Mouse (Mus musculus) stomach, embryonic 15.5 days (tissue): ENCODE data around the gene Sufu. TPM values are rescaled to one million over a fixed set of nuclear protein-coding genes. Genes with fewer than 3 reads are reported as not detected.

Source experiments
- ATAC-seq: fragments of 200-750 bp; cut with Nextera tagmentation; 2 replicates; pipeline ENCODE4 v1.8.0; 2017; ENCODE audit warnings: low read depth, moderate number of reproducible peaks, moderate TSS enrichment; ENCODE audit not compliant: insufficient read depth, low FRiP score
- H3K27ac ChIP-seq: fragments of 300-500 bp; sonication (generic); 2 replicates; pipeline ENCODE4 v1.5.1; 2015; ENCODE audit warnings: mild to moderate bottlenecking, inconsistent platforms
- H3K27me3 ChIP-seq: fragments of 300-500 bp; sonication (generic); replicated peaks from 2 replicates; pipeline ENCODE4 v1.6.1; 2015; ENCODE audit warnings: inconsistent platforms
- H3K36me3 ChIP-seq: fragments of 300-500 bp; sonication (generic); 2 replicates; pipeline ENCODE4 v1.6.1; 2015; ENCODE audit warnings: inconsistent platforms
- H3K4me1 ChIP-seq: fragments of 300-500 bp; sonication (generic); 2 replicates; pipeline ENCODE4 v1.6.1; 2015; ENCODE audit warnings: inconsistent platforms
- H3K4me2 ChIP-seq: fragments of 300-500 bp; sonication (generic); 2 replicates; pipeline ENCODE4 v1.6.1; 2015; ENCODE audit warnings: mild to moderate bottlenecking, inconsistent platforms
- H3K4me3 ChIP-seq: fragments of 300-500 bp; sonication (generic); replicated peaks from 2 replicates; pipeline ENCODE4 v1.5.1; 2015; ENCODE audit warnings: inconsistent platforms
- H3K9ac ChIP-seq: fragments of 300-500 bp; sonication (generic); 2 replicates; pipeline ENCODE4 v1.6.1; 2015; ENCODE audit warnings: inconsistent platforms
- H3K9me3 ChIP-seq: fragments of 300-500 bp; sonication (generic); 2 replicates; pipeline ENCODE4 v1.6.1; 2016; ENCODE audit warnings: inconsistent platforms
- WGBS: fragments of 180-500 bp; shearing (Covaris S2); methylation state at CpG from one replicate; pipeline ENCODE4 v1.1.7; 2015; 5-methylcytosine and 5-hydroxymethylcytosine counted together
- polyA plus RNA-seq: library from polyadenylated mRNA; unstranded; fragments of >200 nt; fragmentation: Nextera tagmentation; extraction: Ambion mirVana; gene quantifications from 2 replicates; pipeline ENCODE4 v1.2.1, GENCODE M21; 2015

The Sufu gene
- polyA plus RNA-seq, 1 experiment from 2014 or later: 24.9 TPM

- peak overlapping the region; percentile 65 for H3K4me2 ChIP-seq
- no peaks in the 10 kb centered on the region for H3K9me3 ChIP-seq
- ATAC-seq: no peak
- H3K27me3 ChIP-seq: no peaks in the 10 kb centered on the region
- H3K36me3 ChIP-seq: 0 out of 2 replicates have a peak, but pooled peaks cover 3% of the 10 kb centered on the region
- peak overlapping the region; percentile 79 for H3K4me3 ChIP-seq
- no peak overlapping the region for H3K9ac ChIP-seq
- peaks cover 39% of the 10 kb centered on the region for H3K4me1 ChIP-seq
- 12% methylated on average over 8 of the region's 8 CpGs for WGBS
- H3K27ac ChIP-seq: peak overlapping the region; percentile 79; the same call in 1 of the 2 replicates
Observed at GRCm38 (mm10) chr19:46396109-46396508, 587 bp upstream of the Sufu start.

DNA sequence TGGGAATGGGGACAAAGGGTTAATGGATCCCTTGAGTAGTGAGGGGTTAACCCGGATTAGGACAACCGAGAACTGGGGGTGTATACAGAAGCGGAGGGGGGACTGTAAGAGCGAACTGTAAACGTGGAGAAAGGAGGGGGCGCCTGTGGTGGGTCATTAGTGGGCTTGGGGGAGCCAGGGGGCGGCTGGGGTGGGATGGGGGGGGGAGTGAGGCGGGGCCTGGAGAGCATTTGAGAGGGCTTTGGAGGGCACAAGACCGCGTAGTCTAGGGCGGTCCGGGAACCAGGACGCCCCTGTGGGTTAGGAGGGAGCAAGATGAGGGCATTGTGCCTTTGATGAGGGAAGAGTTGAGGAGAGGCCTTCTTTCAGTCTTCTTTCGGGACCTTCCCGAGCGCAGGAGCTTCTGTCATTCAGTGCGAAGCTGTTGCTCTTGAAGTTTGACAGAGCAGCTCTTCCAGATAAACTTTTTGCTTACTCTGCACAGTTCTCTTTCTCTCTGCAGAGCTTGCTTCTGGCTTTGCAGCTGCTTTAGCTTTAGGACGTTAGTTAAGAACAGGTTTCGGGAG, 823 bp downstream of the Sufu start:
- H3K4me1 ChIP-seq: peaks cover 39% of the 10 kb centered on the region
- H3K4me2 ChIP-seq: peak overlapping the region; percentile 71
- H3K27ac ChIP-seq: peak overlapping the region; percentile 90
- peak overlapping the region; percentile 87 for H3K4me3 ChIP-seq
- no peaks in the 10 kb centered on the region for H3K27me3 ChIP-seq
- no peaks in the 10 kb centered on the region for H3K9me3 ChIP-seq
- no peaks in the 10 kb centered on the region for H3K36me3 ChIP-seq
- ATAC-seq: no peak
- peak overlapping the region; percentile 82 for H3K9ac ChIP-seq
- 2% methylated on average over 19 of the region's 19 CpGs for WGBS

DNA sequence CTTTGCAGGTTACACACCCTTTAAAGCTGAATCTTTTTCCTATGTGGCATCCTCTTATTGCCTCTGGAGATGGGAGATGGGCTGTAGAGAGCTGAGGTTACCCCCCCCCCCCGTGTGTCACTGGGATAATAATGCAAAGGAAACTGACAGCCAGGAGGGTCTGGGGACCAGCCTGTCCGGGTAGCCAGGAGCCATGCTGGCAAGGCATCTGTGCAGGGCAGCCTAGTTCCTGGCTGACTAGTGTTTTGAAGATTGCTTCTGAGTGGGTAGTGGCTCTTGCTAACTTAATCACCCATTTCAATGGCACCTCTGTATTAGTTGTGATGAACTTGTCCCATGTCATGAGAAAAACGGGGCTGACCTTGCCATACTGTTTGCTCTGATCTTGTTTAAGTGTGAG, 1.7 kb downstream of the Sufu start:
- Histone ChIP-seq H3K4me2 (peak overlapping the region; percentile 71), H3K27me3 (no peaks in the 10 kb centered on the region), H3K4me1 (peaks cover 36% of the 10 kb centered on the region), H3K27ac (no peak overlapping the region), H3K9me3 (no peaks in the 10 kb centered on the region), H3K36me3 (no peaks in the 10 kb centered on the region), H3K9ac (no peak overlapping the region), H3K4me3 (peak overlapping the region; percentile 87)
- no peak for ATAC-seq
- WGBS: 42% methylated on average over 3 of the region's 3 CpGs

- H3K36me3 ChIP-seq: 0 out of 2 replicates have a peak, but pooled peaks cover 3% of the 10 kb centered on the region
- no peak overlapping the region for H3K4me3 ChIP-seq
- H3K4me1 ChIP-seq: peaks cover 28% of the 10 kb centered on the region
- H3K9ac ChIP-seq: no peak overlapping the region
- ATAC-seq: no peak
- H3K4me2 ChIP-seq: no peak overlapping the region
- H3K27ac ChIP-seq: no peak overlapping the region
- no peaks in the 10 kb centered on the region for H3K27me3 ChIP-seq
- 81% methylated on average over 6 of the region's 6 CpGs for WGBS
- H3K9me3 ChIP-seq: no peaks in the 10 kb centered on the region
Observed at GRCm38 (mm10) chr19:46399372-46399771, 2.7 kb downstream of the Sufu start.

- no peak overlapping the region for H3K27ac ChIP-seq
- 0 out of 2 replicates have a peak, but pooled peaks cover 3% of the 10 kb centered on the region for H3K36me3 ChIP-seq
- no peak for ATAC-seq
- no peak overlapping the region for H3K4me3 ChIP-seq
- H3K27me3 ChIP-seq: no peaks in the 10 kb centered on the region
- no peak overlapping the region for H3K9ac ChIP-seq
- H3K4me1 ChIP-seq: peaks cover 25% of the 10 kb centered on the region
- 76% methylated on average over 7 of the region's 7 CpGs for whole genome bisulfite sequencing
- no peaks in the 10 kb centered on the region for H3K9me3 ChIP-seq
- no peak overlapping the region for H3K4me2 ChIP-seq
Observed at GRCm38 (mm10) chr19:46399886-46400285, 3.2 kb downstream of the Sufu start.

GRCm38 (mm10) chr19:46400558-46400957, 3.9 kb downstream of the Sufu start:
- Histone ChIP-seq H3K36me3 (0 out of 2 replicates have a peak, but pooled peaks cover 4% of the 10 kb centered on the region), H3K27me3 (no peaks in the 10 kb centered on the region), H3K4me1 (peaks cover 25% of the 10 kb centered on the region), H3K4me3 (no peak overlapping the region), H3K9ac (no peak overlapping the region), H3K9me3 (no peaks in the 10 kb centered on the region), H3K4me2 (no peak overlapping the region), H3K27ac (no peak overlapping the region)
- 79% methylated on average over 7 of the region's 7 CpGs for WGBS
- ATAC-seq: no peak

GRCm38 (mm10) chr19:46404030-46404429, 7.3 kb downstream of the Sufu start:
- Histone ChIP-seq H3K4me2 (no peak overlapping the region), H3K27me3 (no peaks in the 10 kb centered on the region), H3K4me1 (peaks cover 9% of the 10 kb centered on the region; the same call in 1 of the 2 replicates), H3K27ac (no peak overlapping the region), H3K9me3 (no peaks in the 10 kb centered on the region), H3K36me3 (0 out of 2 replicates have a peak, but pooled peaks cover 6% of the 10 kb centered on the region), H3K9ac (no peak overlapping the region), H3K4me3 (no peak overlapping the region)
- 97% methylated on average over 1 of the region's 1 CpGs for WGBS
- no peak for ATAC-seq

DNA sequence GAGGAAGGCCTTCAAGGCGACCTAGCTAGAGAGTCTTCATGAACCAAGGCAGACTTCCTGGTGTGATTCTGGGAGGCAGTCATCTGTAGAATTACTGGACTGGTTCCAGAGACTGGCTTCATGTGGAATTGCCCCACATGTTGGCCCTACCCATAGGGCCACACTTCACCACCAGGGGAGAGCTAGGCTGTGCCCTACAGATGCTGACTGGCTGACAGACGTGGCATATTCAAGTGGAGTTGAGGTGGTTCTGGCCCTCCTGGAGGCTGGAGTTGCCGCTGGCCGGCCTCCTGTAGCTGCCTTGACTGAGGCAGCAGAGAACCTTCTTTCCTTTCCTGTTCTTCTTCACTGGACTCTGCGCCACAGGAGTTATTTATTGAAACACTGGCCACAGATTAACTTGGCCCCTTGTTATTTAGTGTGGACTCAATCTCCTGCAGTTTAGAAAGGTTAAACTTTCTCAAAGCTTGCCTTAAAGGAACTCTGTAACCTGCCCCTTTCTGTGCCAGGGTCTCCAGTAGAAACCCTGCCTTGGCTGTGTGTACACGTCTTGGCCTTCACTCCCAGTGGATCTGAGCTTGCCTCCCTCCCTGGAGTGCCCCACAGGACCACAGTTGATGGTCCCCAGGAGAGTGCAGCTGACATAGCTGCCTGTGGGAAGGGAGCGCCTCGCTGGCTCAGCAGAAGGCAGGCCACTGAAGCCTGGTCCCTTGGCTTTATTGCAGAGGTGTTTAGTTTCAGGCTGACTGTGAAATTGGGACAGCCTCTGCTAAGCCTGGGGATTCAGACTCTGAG, 10.1 kb downstream of the Sufu start:
- Histone ChIP-seq H3K4me3 (no peak overlapping the region), H3K9me3 (no peaks in the 10 kb centered on the region), H3K4me2 (no peak overlapping the region), H3K27me3 (no peaks in the 10 kb centered on the region), H3K36me3 (0 out of 2 replicates have a peak, but pooled peaks cover 6% of the 10 kb centered on the region), H3K9ac (no peak overlapping the region), H3K27ac (no peak overlapping the region), H3K4me1 (0 out of 2 replicates have a peak, but pooled peaks cover 6% of the 10 kb centered on the region)
- 79% methylated on average over 8 of the region's 8 CpGs for WGBS
- no peak for ATAC-seq

DNA sequence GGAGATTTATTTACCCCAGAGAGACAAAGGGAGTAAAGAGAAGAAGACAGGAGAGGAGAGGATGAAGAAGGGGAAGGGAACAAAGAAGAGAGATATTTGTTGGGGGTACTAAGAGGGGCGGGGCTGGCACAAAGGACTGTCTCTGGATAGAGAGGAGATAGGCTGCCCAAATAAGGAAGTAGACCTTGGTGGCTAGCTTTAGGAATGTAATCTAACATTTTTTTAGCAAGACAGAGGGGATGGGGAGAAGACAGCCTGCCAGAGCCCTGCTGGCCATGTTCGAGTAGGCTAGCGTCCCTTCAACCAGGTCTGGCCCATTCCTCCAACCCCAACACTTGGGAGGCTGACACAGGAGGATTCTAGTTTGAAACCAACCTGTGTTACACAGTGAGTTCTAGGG, 12.8 kb downstream of the Sufu start:
- H3K4me2 ChIP-seq: no peak overlapping the region
- 0 out of 2 replicates have a peak, but pooled peaks cover 6% of the 10 kb centered on the region for H3K4me1 ChIP-seq
- 0 out of 2 replicates have a peak, but pooled peaks cover 4% of the 10 kb centered on the region for H3K36me3 ChIP-seq
- no peak for ATAC-seq
- H3K9me3 ChIP-seq: no peaks in the 10 kb centered on the region
- H3K27ac ChIP-seq: 0 out of 2 replicates have a peak overlapping the region, but pooled peaks have one; percentile 12
- H3K9ac ChIP-seq: no peak overlapping the region
- no peaks in the 10 kb centered on the region for H3K27me3 ChIP-seq
- 62% methylated on average over 3 of the region's 3 CpGs for WGBS
- no peak overlapping the region for H3K4me3 ChIP-seq

- Histone ChIP-seq H3K4me2 (no peak overlapping the region), H3K27me3 (no peaks in the 10 kb centered on the region), H3K27ac (no peak overlapping the region), H3K4me1 (0 out of 2 replicates have a peak, but pooled peaks cover 6% of the 10 kb centered on the region), H3K9ac (no peak overlapping the region), H3K36me3 (no peaks in the 10 kb centered on the region), H3K9me3 (no peaks in the 10 kb centered on the region), H3K4me3 (no peak overlapping the region)
- 82% methylated on average over 12 of the region's 12 CpGs for WGBS
- no peak for ATAC-seq
Observed at GRCm38 (mm10) chr19:46412056-46412805, 15.5 kb downstream of the Sufu start.

DNA sequence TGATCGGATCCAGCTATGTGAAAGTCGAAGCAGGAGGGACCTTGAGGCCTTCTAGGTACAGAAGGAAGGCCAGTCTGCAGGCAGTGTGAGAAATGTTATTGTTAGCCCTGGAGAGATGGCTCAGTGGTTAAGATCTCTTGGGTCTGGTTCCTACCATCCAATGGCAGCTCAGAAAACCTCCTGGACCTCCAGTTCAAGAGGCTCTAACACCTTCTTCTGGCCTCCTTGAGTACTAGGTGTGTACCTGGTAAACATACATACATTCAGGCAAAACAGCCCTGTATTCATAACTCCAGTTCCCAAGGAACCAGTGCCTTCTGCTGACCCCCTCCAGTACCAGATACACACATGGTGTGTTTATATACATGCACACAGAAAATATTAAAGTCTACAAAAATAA, 17.3 kb downstream of the Sufu start:
- 89% methylated on average over 2 of the region's 2 CpGs for WGBS
- Histone ChIP-seq H3K27me3 (no peaks in the 10 kb centered on the region), H3K9me3 (no peaks in the 10 kb centered on the region), H3K27ac (no peak overlapping the region), H3K36me3 (no peaks in the 10 kb centered on the region), H3K4me2 (no peak overlapping the region), H3K4me3 (no peak overlapping the region), H3K9ac (no peak overlapping the region), H3K4me1 (peaks cover 2% of the 10 kb centered on the region; the same call in 1 of the 2 replicates)
- ATAC-seq: no peak
